Mouse (Mus musculus) forelimb bud, embryonic 11.5 days (tissue): ENCODE results near the gene Rnase13.

Source experiments
- DNase-seq: peaks from one replicate; pipeline ENCODE4 v3.0.0-alpha.2; 2012; ENCODE audit warnings: low read depth, low spot score

Gene Rnase13

DNA sequence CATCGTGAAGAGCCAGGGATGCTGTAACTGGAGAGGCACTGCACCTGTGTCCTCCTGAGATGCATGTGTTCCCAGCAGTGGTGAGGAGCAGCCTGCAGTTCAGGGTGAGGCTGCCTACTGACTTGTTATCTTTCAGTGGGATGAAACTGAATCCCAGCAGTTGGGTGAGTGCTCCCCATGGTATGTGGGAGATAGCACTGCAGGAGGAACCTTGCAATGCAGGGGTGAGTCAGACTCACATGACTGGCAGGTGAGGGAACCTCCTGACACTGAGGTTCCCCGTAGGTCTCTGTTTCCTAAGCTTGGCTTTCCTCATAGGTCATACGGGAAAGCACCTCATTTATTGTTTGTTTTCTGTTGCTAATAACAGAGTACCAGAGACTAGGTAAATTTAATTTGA lies 45.1 kb downstream of the Rnase13 start:
- no peak for DNase-seq

DNA sequence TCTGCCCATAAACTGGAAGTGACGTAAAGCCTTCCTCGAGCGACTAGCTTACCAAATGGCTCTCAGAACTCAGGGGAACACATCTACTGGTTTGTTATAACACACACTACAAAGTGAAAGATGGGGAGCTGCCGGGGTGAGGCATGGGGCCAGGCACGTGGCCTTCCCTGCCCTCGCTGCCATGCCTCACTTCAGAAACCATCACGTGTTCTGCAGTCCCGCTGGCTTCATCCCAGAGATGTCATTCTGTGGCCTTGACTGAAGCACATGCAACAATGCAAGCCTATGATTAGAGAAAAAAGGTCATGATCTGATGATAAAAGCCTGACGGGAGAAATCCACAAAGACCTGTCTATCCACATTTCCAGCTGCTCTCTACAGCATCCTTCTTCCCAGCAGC lies 50.8 kb downstream of the Rnase13 start:
- DNase-seq, result no peak
